Mouse (Mus musculus) cerebellum, adult 11-12 months (tissue): ENCODE data around the gene Slc44a4.
"Not testable (repeated sequence)": the region's sequence is repeated elsewhere in the genome, so short reads cannot be mapped to it uniquely, and the experiment has no call there.

ENCODE experiments used
- DNase-seq: peaks from one replicate; pipeline ENCODE4 v3.0.0; 2022

The Slc44a4 gene

GRCm38 (mm10) chr17:34944362-34944761 is 30.1 kb downstream of the Slc44a4 start:
- DNase-seq: no peak

GRCm38 (mm10) chr17:34946486-34947140 is 32.3 kb downstream of the Slc44a4 start:
- no peak for DNase-seq

- DNase-seq: no peak
Measured at GRCm38 (mm10) chr17:34947606-34948005, 33.3 kb downstream of the Slc44a4 start.

- DNase-seq: not testable (repeated sequence)
Measured at GRCm38 (mm10) chr17:34948721-34949552, 34.7 kb downstream of the Slc44a4 start.

GRCm38 (mm10) chr17:34949553-34949969 is 35.3 kb downstream of the Slc44a4 start:
- DNase-seq: no peak

- DNase-seq: no peak
Measured at GRCm38 (mm10) chr17:34950514-34951455, 36.5 kb downstream of the Slc44a4 start.

- peak; percentile 74 for DNase-seq
Measured at GRCm38 (mm10) chr17:34951636-34952377, 37.5 kb downstream of the Slc44a4 start.

GRCm38 (mm10) chr17:34952378-34953040 is 38.2 kb downstream of the Slc44a4 start:
- DNase-seq: peak; percentile 55

GRCm38 (mm10) chr17:34953258-34953657 is 39.0 kb downstream of the Slc44a4 start:
- no peak for DNase-seq

- no peak for DNase-seq
Measured at GRCm38 (mm10) chr17:34953904-34954303, 39.6 kb downstream of the Slc44a4 start.

- DNase-seq: no peak
Measured at GRCm38 (mm10) chr17:34954831-34955230, 40.6 kb downstream of the Slc44a4 start.

GRCm38 (mm10) chr17:34955884-34956283 is 41.6 kb downstream of the Slc44a4 start:
- no peak for DNase-seq

GRCm38 (mm10) chr17:34956340-34956739 is 42.1 kb downstream of the Slc44a4 start:
- no peak for DNase-seq

- DNase-seq: not testable (repeated sequence)
Measured at GRCm38 (mm10) chr17:34957291-34957690, 43.0 kb downstream of the Slc44a4 start.

GRCm38 (mm10) chr17:34957966-34958365 is 43.7 kb downstream of the Slc44a4 start:
- not testable (repeated sequence) for DNase-seq

- not testable (repeated sequence) for DNase-seq
Measured at GRCm38 (mm10) chr17:34958734-34959129, 44.5 kb downstream of the Slc44a4 start.

- peak; percentile 79 for DNase-seq
Measured at GRCm38 (mm10) chr17:34959130-34959778, 45.0 kb downstream of the Slc44a4 start, which contains the start of gene Hspa1b. Hspa1b (minus strand) TSS chr17:34959238.

GRCm38 (mm10) chr17:34959881-34960515 is 45.7 kb downstream of the Slc44a4 start:
- DNase-seq: no peak

- no peak for DNase-seq
Measured at GRCm38 (mm10) chr17:34960702-34961493, 46.6 kb downstream of the Slc44a4 start.

GRCm38 (mm10) chr17:34962125-34962524 is 47.9 kb downstream of the Slc44a4 start:
- no peak for DNase-seq
